Mouse (Mus musculus) left cerebral cortex, adult 9 months (tissue): ENCODE results near the gene Ifngr2.

ENCODE experiments used
- DNase-seq, 2 experiments: peaks; one replicate each; pipeline ENCODE4 v3.0.0; 2022; ENCODE audit warnings: low spot score in 2 of 2

Gene Ifngr2

GRCm38 (mm10) chr16:91609501-91610245 lies 62.8 kb downstream of the Ifngr2 start:
- no peak for DNase-seq

- no peak for DNase-seq
Measured at GRCm38 (mm10) chr16:91611248-91611647, 64.4 kb downstream of the Ifngr2 start.

- no peak for DNase-seq
Measured at GRCm38 (mm10) chr16:91612525-91612924, 65.7 kb downstream of the Ifngr2 start.

GRCm38 (mm10) chr16:91614552-91614951 lies 67.7 kb downstream of the Ifngr2 start:
- DNase-seq = no peak
